Mouse (Mus musculus) midbrain, postnatal 0 days (tissue): ENCODE measurements around the gene Atp8b4. TPM values are rescaled to one million over a fixed set of nuclear protein-coding genes. Genes with fewer than 3 reads are reported as not detected.

Source experiments
- ATAC-seq: fragments of 200-750 bp; cut with Nextera tagmentation; 2 replicates; pipeline ENCODE4 v1.8.0; 2017; ENCODE audit warnings: moderate number of reproducible peaks, mild to moderate bottlenecking, moderate TSS enrichment, moderate library complexity; ENCODE audit not compliant: low FRiP score
- DNase-seq: peaks from one replicate; pipeline ENCODE4 v3.0.0-alpha.2; 2015; ENCODE audit warnings: low spot score
- H3K27ac ChIP-seq: fragments of 300-500 bp; sonication (generic); 2 replicates; pipeline ENCODE4 v1.5.1; 2014; ENCODE audit warnings: low read depth, mild to moderate bottlenecking, low read length, mixed read lengths
- H3K27me3 ChIP-seq: fragments of 300-500 bp; sonication (generic); 2 replicates; pipeline ENCODE4 v1.6.1; 2014; ENCODE audit warnings: low read length, control low read depth, mixed read lengths; ENCODE audit not compliant: insufficient read depth
- H3K36me3 ChIP-seq: fragments of 300-500 bp; sonication (generic); 2 replicates; pipeline ENCODE4 v1.6.1; 2014; ENCODE audit warnings: low read length, control low read depth, mixed read lengths; ENCODE audit not compliant: insufficient read depth
- H3K4me1 ChIP-seq: fragments of 300-500 bp; sonication (generic); 2 replicates; pipeline ENCODE4 v1.6.1; 2014; ENCODE audit warnings: mild to moderate bottlenecking, control low read depth, antibody characterized with exemption, low read length, mixed read lengths; ENCODE audit not compliant: insufficient read depth
- H3K4me2 ChIP-seq: fragments of 300-500 bp; sonication (generic); 2 replicates; pipeline ENCODE4 v1.6.1; 2014; ENCODE audit warnings: low read depth, mild to moderate bottlenecking, low read length, mixed read lengths; ENCODE audit not compliant: poor library complexity, severe bottlenecking
- H3K4me3 ChIP-seq: fragments of 300-500 bp; sonication (generic); 2 replicates; pipeline ENCODE4 v1.5.1; 2014; ENCODE audit warnings: low read depth, mild to moderate bottlenecking, low read length, moderate library complexity
- H3K9ac ChIP-seq: fragments of 300-500 bp; sonication (generic); replicated peaks from 2 replicates; pipeline ENCODE4 v1.6.1; 2014; ENCODE audit warnings: mild to moderate bottlenecking, low read length, moderate library complexity, mixed read lengths; ENCODE audit not compliant: poor library complexity, severe bottlenecking
- H3K9me3 ChIP-seq: fragments of 300-500 bp; sonication (generic); 2 replicates; pipeline ENCODE4 v1.6.1; 2016; ENCODE audit warnings: low read length, control low read depth
- CTCF ChIP-seq: IDR thresholded peaks from 2 replicates; pipeline ENCODE4 v1.5.1; 2016; ENCODE audit warnings: antibody characterized with exemption, mild to moderate bottlenecking
- WGBS: fragments of 180-500 bp; shearing (Covaris S2); extraction: QIAGEN DNeasy Blood & Tissue Kit; methylation state at CpG from one replicate; pipeline ENCODE4 v1.1.7; 2014; 5-methylcytosine and 5-hydroxymethylcytosine counted together
- polyA plus RNA-seq: library from polyadenylated mRNA; unstranded; fragments of >200 nt; fragmentation: Nextera tagmentation; extraction: Ambion mirVana; gene quantifications from 2 replicates; pipeline ENCODE4 v1.2.1, GENCODE M21; 2015
- total RNA-seq: library from RNA; depleted of rRNA; stranded (reverse); fragments of >200 nt; gene quantifications from 2 replicates; pipeline ENCODE4 v1.2.3, GENCODE M21; 2014

The Atp8b4 gene
- total and polyA plus RNA-seq, 2 experiments from 2014 or later = 0.22 TPM; not detected in 1

- H3K4me2 ChIP-seq = no peak overlapping the region
- H3K27me3 ChIP-seq = no peaks in the 10 kb centered on the region
- H3K9me3 ChIP-seq = no peaks in the 10 kb centered on the region
- H3K4me3 ChIP-seq = no peak overlapping the region
- no peak overlapping the region for H3K27ac ChIP-seq
- TF ChIP-seq CTCF = no peak
- ATAC-seq = no peak
- no peaks in the 10 kb centered on the region for H3K4me1 ChIP-seq
- DNase-seq = no peak
- no peak overlapping the region for H3K9ac ChIP-seq
- no peaks in the 10 kb centered on the region for H3K36me3 ChIP-seq
- 76% methylated on average over 10 of the region's 10 CpGs for WGBS
These were observed 21.0 kb upstream of the Atp8b4 start for GRCm38 (mm10) chr2:126521471-126521870.

GRCm38 (mm10) chr2:126520828-126521227 lies 20.4 kb upstream of the Atp8b4 start:
- TF ChIP-seq CTCF = peak; percentile 93
- WGBS = 10% methylated on average over 7 of the region's 7 CpGs
- H3K4me1 ChIP-seq = no peaks in the 10 kb centered on the region
- H3K9ac ChIP-seq = no peak overlapping the region
- ATAC-seq = peak; percentile 78
- H3K9me3 ChIP-seq = no peaks in the 10 kb centered on the region
- H3K27me3 ChIP-seq = no peaks in the 10 kb centered on the region
- no peaks in the 10 kb centered on the region for H3K36me3 ChIP-seq
- no peak overlapping the region for H3K4me2 ChIP-seq
- no peak overlapping the region for H3K27ac ChIP-seq
- H3K4me3 ChIP-seq = no peak overlapping the region
- DNase-seq = peak; percentile 80

GRCm38 (mm10) chr2:126519872-126520581 lies 19.6 kb upstream of the Atp8b4 start:
- Histone ChIP-seq H3K9me3 (no peaks in the 10 kb centered on the region), H3K4me2 (no peak overlapping the region), H3K27me3 (no peaks in the 10 kb centered on the region), H3K4me1 (no peaks in the 10 kb centered on the region), H3K4me3 (no peak overlapping the region), H3K27ac (no peak overlapping the region), H3K9ac (no peak overlapping the region), H3K36me3 (no peaks in the 10 kb centered on the region)
- ATAC-seq = no peak
- WGBS = 85% methylated on average over 11 of the region's 11 CpGs
- no peak for DNase-seq
- TF ChIP-seq CTCF = no peak

DNA sequence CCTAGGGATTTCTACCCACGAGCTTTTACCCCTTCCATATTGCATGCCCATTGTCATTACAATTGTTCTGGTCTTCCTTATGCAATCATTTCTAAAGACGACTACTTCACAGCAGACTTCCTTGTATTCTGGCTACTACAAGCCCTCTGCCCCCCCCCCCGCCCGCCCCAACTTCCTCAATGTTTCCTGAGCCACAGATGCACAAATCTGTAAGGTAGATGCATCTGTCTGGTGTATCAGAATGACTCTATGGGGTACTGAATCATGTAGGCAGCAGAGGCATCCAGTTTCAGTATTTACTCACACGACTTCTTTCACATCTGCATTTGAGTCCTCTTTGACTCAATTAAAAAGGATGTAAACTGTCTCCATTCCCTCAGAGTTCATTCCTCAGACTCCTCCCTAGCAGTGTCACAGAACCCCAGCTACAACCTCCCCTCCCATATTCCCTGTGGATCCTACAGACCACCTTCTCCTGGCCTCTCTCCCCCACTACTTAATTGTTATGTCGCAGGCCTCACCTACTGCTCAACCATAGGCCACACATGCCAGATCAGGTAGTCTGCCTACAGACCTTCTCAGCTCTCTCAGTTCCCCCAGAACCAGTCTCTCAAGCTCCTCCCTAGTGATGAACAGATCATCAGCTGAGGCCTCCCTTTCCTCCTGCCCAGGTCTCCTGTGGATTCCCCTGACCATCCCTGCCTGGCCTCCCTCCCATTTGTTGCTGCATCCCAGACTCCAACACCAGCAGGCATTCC lies 14.8 kb upstream of the Atp8b4 start:
- H3K27me3 ChIP-seq = no peaks in the 10 kb centered on the region
- 70% methylated on average over 6 of the region's 6 CpGs for WGBS
- H3K9me3 ChIP-seq = no peaks in the 10 kb centered on the region
- H3K4me3 ChIP-seq = no peak overlapping the region
- ATAC-seq = no peak
- no peak overlapping the region for H3K9ac ChIP-seq
- no peaks in the 10 kb centered on the region for H3K36me3 ChIP-seq
- H3K4me1 ChIP-seq = no peaks in the 10 kb centered on the region
- no peak for DNase-seq
- H3K4me2 ChIP-seq = no peak overlapping the region
- no peak overlapping the region for H3K27ac ChIP-seq
- no peak for TF ChIP-seq CTCF

DNA sequence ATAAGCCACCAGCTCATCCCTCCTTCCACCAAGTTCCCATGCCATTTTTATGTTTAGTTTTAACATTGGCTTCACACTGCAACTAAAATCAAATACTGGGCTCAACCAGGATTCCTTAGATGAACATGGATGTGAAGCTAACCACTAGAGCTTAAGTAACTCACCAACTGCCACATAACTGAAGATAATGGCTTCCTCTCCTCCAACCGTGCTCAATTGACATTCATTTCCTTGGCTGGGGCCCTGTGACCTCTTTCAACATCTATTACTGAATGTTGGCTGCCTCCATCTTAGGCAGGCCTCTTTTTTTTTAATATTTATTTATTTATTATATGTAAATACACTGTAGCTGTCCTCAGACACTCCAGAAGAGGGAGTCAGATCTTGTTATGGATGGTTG lies 7.8 kb upstream of the Atp8b4 start:
- no peaks in the 10 kb centered on the region for H3K27me3 ChIP-seq
- no peak overlapping the region for H3K4me3 ChIP-seq
- H3K36me3 ChIP-seq = no peaks in the 10 kb centered on the region
- H3K9ac ChIP-seq = no peak overlapping the region
- H3K4me1 ChIP-seq = no peaks in the 10 kb centered on the region
- DNase-seq = no peak
- no peaks in the 10 kb centered on the region for H3K9me3 ChIP-seq
- no peak for ATAC-seq
- no peak overlapping the region for H3K4me2 ChIP-seq
- WGBS = 81% methylated on average over 1 of the region's 1 CpGs
- no peak for TF ChIP-seq CTCF
- H3K27ac ChIP-seq = no peak overlapping the region

DNA sequence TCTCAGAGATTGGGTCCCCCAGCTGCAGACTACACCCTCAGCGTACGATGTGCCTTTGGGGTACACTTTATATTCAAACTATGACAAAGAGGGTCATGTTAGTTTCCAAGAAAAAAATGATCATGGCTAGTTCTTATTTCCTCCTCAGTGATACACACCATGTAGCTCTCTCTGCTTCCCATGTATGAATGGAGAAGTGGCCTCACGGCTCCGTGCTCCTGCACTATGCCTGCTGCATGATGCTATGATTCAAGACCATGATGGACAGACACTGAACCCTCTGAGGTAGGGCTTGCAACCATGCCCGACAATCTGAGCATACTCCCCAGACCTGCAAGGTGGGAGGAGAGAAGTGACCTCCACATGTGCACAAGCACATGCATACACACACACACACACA lies 7.0 kb upstream of the Atp8b4 start:
- Histone ChIP-seq H3K9me3 (no peaks in the 10 kb centered on the region), H3K9ac (no peak overlapping the region), H3K27ac (no peak overlapping the region), H3K4me2 (no peak overlapping the region), H3K27me3 (no peaks in the 10 kb centered on the region), H3K4me3 (no peak overlapping the region), H3K4me1 (no peaks in the 10 kb centered on the region), H3K36me3 (no peaks in the 10 kb centered on the region)
- DNase-seq (no peak), ATAC-seq (no peak)
- TF ChIP-seq CTCF = no peak
- WGBS = 89% methylated on average over 5 of the region's 5 CpGs
